Mouse (Mus musculus): ENCODE measurements at regions not wholly inside any gene's neighbourhood (a gene's known extent, or its start where the extent isn't known, plus 50 kb on each side); places are given as distances from the start of the nearest gene placed in this dataset.

DNA sequence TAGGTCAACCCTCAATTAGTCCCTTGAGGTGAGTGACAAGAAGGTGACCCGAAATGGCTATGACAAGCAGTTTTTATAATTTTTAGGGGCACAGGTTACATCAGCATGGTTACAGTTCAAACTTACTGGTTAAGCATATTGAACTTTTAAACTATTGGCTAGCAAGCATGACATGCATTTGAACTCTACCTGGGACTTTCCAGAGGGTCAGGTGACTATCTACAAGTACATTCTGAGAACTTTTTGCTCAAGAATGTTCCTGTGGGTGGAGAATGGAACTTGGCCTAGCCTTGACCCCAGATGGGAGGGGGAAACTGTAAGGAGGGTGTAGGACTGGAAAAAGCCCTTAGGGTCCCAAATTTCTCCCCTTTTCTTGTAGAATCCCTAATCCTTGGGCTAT lies 267.8 kb downstream of the Amd2 start:
- H3K79me2 ChIP-seq (ENCODE audit: control insufficient read depth, insufficient read depth, low read length), result no peaks in the 10 kb centered on the region
- TF ChIP-seq POLR2A (IDR thresholded peaks at IDR 0.05; ENCODE audit: extremely low read depth, insufficient read depth, low read length), result no peak
- no peak for TF ChIP-seq CTCF (IDR thresholded peaks at IDR 0.05; ENCODE audit: low read depth, low read length)
- H3K4me3 ChIP-seq (ENCODE audit: insufficient read depth, low read depth, low read length), result no peak overlapping the region
- H3K9ac ChIP-seq (ENCODE audit: low read depth, low read length), result no peak overlapping the region
- no peaks in the 10 kb centered on the region for H3K27me3 ChIP-seq (ENCODE audit: control insufficient read depth, insufficient read depth, low read length)
- no peaks in the 10 kb centered on the region for H3K4me1 ChIP-seq (ENCODE audit: control insufficient read depth, insufficient read depth, low read length)
- no peaks in the 10 kb centered on the region for H3K36me3 ChIP-seq (ENCODE audit: control insufficient read depth, insufficient read depth, low read length)
- no peak overlapping the region for H3K27ac ChIP-seq (replicated peaks; ENCODE audit: insufficient read depth, low read depth, low read length)
- no peak for DNase-seq (ENCODE audit: extremely low read depth, low read depth, low spot score)
- WGBS, result 90% methylated on average over 1 of the region's 1 CpGs

Data from liver, adult 2 months (tissue).